ENCODE assay signal across 25 mouse cellular contexts in the genomic region with DNA sequence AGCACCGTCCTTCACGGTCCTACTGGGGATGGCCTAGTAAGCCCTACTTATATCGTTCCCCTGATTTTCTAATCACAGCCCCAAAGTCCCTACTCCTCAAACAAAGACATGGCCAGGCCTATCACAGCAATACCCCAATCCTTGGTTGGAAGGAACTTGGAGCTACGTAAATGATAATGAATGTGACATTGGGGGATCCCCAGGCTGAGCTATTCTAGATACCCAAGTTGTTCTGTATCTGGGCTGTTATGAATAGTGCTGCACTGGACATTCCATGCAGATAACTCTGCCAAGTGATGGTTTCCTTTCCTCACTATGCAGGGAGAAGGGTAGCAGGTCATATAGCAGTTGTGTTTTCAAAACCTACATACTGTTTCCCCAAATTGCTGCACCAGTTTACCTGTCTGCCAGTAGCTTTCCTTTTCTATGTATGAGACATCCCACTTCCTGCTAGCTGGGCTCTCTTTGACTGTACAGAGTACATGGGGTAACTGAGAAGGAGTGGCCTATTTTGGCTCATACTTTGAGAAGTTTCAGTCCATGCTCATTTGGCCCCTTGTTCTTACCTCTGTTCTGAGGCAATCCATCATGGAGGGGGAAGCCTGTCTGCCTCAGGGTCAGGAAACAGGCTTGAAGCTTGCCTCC. TPM values are rescaled to one million over a fixed set of nuclear protein-coding genes. Genes with fewer than 3 reads are reported as not detected.
DNase-seq lines count a peak whose midpoint lies in the region; ATAC-seq lines count a peak whose summit lies in the region.
"Had no signal": no experiment of that assay in that cellular context is flagged by ENCODE, and none has a peak within 500 bp of the region (broad histone marks: within the 10 kb centered on the region; RNA-seq: fewer than 3 reads in every experiment).

No protein-coding gene starts in this region.

- peak; percentile 30 for DNase-seq in CD4-positive, CD25-positive, alpha-beta regulatory T cell, adult 2 months (ENCODE audit: low read depth, low spot score)
- no peak for DNase-seq in hindbrain, embryonic 10.5 days (ENCODE audit: low spot score)
- DNase-seq in forebrain, embryonic 14.5 days (ENCODE audit: low spot score): no peak
- DNase-seq in thymus, adult 18-20 months: no peak
- DNase-seq: adrenal gland, adult 2 months; adrenal gland, postnatal 10 days; adrenal gland, postnatal 25 days; cerebellum, adult 11 months; cerebellum, adult 18-20 months; cerebellum, adult 8-10 months; cerebellum, adult 9-11 months; cerebellum, postnatal 14 days; cerebellum, postnatal 36 days; embryo, embryonic 11 days had no signal

- H3K9me3 ChIP-seq in hindbrain, embryonic 10.5 days: no peaks in the 10 kb centered on the region
- H3K9me3 ChIP-seq in forebrain, embryonic 14.5 days (replicated peaks; ENCODE audit: control insufficient read depth, low read length): no peaks in the 10 kb centered on the region
- H3K9me3 ChIP-seq: embryonic facial prominence, embryonic 13.5 days; embryonic facial prominence, embryonic 15.5 days; forebrain, embryonic 13.5 days; G1E had no signal

- H3K4me2 ChIP-seq in forebrain, embryonic 14.5 days (ENCODE audit: low read length): no peak overlapping the region
- H3K4me2 ChIP-seq: embryonic facial prominence, embryonic 13.5 days; embryonic facial prominence, embryonic 15.5 days; forebrain, embryonic 13.5 days had no signal

- no peak overlapping the region for H3K4me3 ChIP-seq in hindbrain, embryonic 10.5 days
- no peak overlapping the region for H3K4me3 ChIP-seq in forebrain, embryonic 14.5 days (ENCODE audit: low read depth, low read length)
- H3K4me3 ChIP-seq: embryonic facial prominence, embryonic 13.5 days; embryonic facial prominence, embryonic 15.5 days; erythroblast, embryonic 14.5 days; forebrain, embryonic 13.5 days had no signal

- H3K27me3 ChIP-seq in hindbrain, embryonic 10.5 days (ENCODE audit: insufficient read depth, poor library complexity, severe bottlenecking): no peaks in the 10 kb centered on the region
- H3K27me3 ChIP-seq in forebrain, embryonic 14.5 days (replicated peaks; ENCODE audit: control insufficient read depth, insufficient read depth, low read length): no peaks in the 10 kb centered on the region
- H3K27me3 ChIP-seq: embryonic facial prominence, embryonic 13.5 days; embryonic facial prominence, embryonic 15.5 days; forebrain, embryonic 13.5 days; Patski had no signal

- peak; percentile 93 for ATAC-seq in CD4-positive, CD25-positive, alpha-beta regulatory T cell, adult 4 months
- ATAC-seq in activated CD4-positive, CD25-positive, alpha-beta regulatory T cell, adult 4 months: peak; percentile 74
- peak; percentile 85 for ATAC-seq in inflammation-experienced regulatory T-cells, adult 6 months
- no peak for ATAC-seq in erythroid progenitor cell, adult 5-6 weeks (replicated peaks; ENCODE audit: low FRiP score, poor library complexity, severe bottlenecking)
- no peak for ATAC-seq in forebrain, embryonic 14.5 days
- ATAC-seq: forebrain, embryonic 13.5 days; forebrain, embryonic 16.5 days; Patski had no signal

- no peak overlapping the region for H3K27ac ChIP-seq in hindbrain, embryonic 10.5 days
- H3K27ac ChIP-seq in forebrain, embryonic 14.5 days (ENCODE audit: low read depth, low read length): no peak overlapping the region
- H3K27ac ChIP-seq: embryonic facial prominence, embryonic 13.5 days; embryonic facial prominence, embryonic 15.5 days; forebrain, embryonic 13.5 days had no signal

- no peak overlapping the region for H3K9ac ChIP-seq in forebrain, embryonic 14.5 days (ENCODE audit: low read length)
- H3K9ac ChIP-seq: embryonic facial prominence, embryonic 13.5 days; embryonic facial prominence, embryonic 15.5 days; forebrain, embryonic 13.5 days had no signal

- peaks cover 56% of the 10 kb centered on the region for H3K36me3 ChIP-seq in hindbrain, embryonic 10.5 days
- H3K36me3 ChIP-seq in forebrain, embryonic 14.5 days (ENCODE audit: control insufficient read depth, insufficient read depth, low read length): peaks cover 16% of the 10 kb centered on the region

- no peaks in the 10 kb centered on the region for H3K4me1 ChIP-seq in hindbrain, embryonic 10.5 days (replicated peaks)
- H3K4me1 ChIP-seq in forebrain, embryonic 14.5 days (ENCODE audit: control insufficient read depth, insufficient read depth, low read length): no peaks in the 10 kb centered on the region
- H3K4me1 ChIP-seq: embryonic facial prominence, embryonic 13.5 days; embryonic facial prominence, embryonic 15.5 days; forebrain, embryonic 13.5 days had no signal

- 96% methylated on average over 4 of the region's 4 CpGs for WGBS in hindbrain, embryonic 10.5 days
- WGBS in forebrain, embryonic 14.5 days: 93% methylated on average over 4 of the region's 4 CpGs

RNA-seq across cellular contexts. Expression of gene Dnajc3, which starts 27.7 kb away (rescaled TPM):
- 10 to 100 TPM; 32.6 to 35.3 TPM for polyA plus RNA-seq in CD4-positive, CD25-positive, alpha-beta regulatory T cell, adult 4 months (2017; shearing (Covaris generic))
- 10 to 100 TPM; 39.0 to 41.5 TPM for polyA plus RNA-seq in activated CD4-positive, CD25-positive, alpha-beta regulatory T cell, adult 4 months (2017; shearing (Covaris generic))
- 10 to 100 TPM; 39.4 to 48.4 (median 39.7) TPM for polyA plus RNA-seq in inflammation-experienced regulatory T-cells, adult 6 months (2017; shearing (Covaris generic))
- 25.4 and 33.1 TPM in 2 replicates for polyA plus RNA-seq in hindbrain, embryonic 10.5 days (2016; fragmentation: Nextera tagmentation; extraction: Ambion mirVana)
- total RNA-seq in erythroid progenitor cell, adult 5-6 weeks (2015; ENCODE audit: low replicate concordance): 20.5 and 32.7 TPM in 2 replicates
- 27.8 and 51.5 TPM in 2 replicates for total RNA-seq in erythroid progenitor cell, adult 5-6 weeks (2017; ENCODE audit: low replicate concordance)
- 18.8 and 21.5 TPM in 2 replicates for polyA plus RNA-seq in forebrain, embryonic 14.5 days (2014; fragmentation: Nextera tagmentation; extraction: Ambion mirVana)

RNA-seq across cellular contexts. Expression of gene Dzip1, which starts 40.2 kb away (rescaled TPM):
- polyA plus RNA-seq in CD4-positive, CD25-positive, alpha-beta regulatory T cell, adult 4 months (2017; shearing (Covaris generic)): 10 to 100 TPM; 10.9 to 12.8 TPM
- 1 to 10 TPM; 8.0 to 8.6 TPM for polyA plus RNA-seq in activated CD4-positive, CD25-positive, alpha-beta regulatory T cell, adult 4 months (2017; shearing (Covaris generic))
- 10 to 100 TPM in 2 of 3 experiments, 1 to 10 TPM in 1; 5.0 to 17.5 (median 11.8) TPM for polyA plus RNA-seq in inflammation-experienced regulatory T-cells, adult 6 months (2017; shearing (Covaris generic))
- polyA plus RNA-seq in hindbrain, embryonic 10.5 days (2016; fragmentation: Nextera tagmentation; extraction: Ambion mirVana): 16.4 and 19.7 TPM in 2 replicates
- total RNA-seq in erythroid progenitor cell, adult 5-6 weeks (2015; ENCODE audit: low replicate concordance): 1.8 TPM in 1 of 2 replicates, not detected in the other
- 0.61 TPM in 1 of 2 replicates, not detected in the other for total RNA-seq in erythroid progenitor cell, adult 5-6 weeks (2017; ENCODE audit: low replicate concordance)
- polyA plus RNA-seq in forebrain, embryonic 14.5 days (2014; fragmentation: Nextera tagmentation; extraction: Ambion mirVana): 30.2 and 40.4 TPM in 2 replicates

Comparison
In these comparisons a context has a peak if more than half of its experiments do, and no peak if none do; other contexts are left out.
1. ATAC-seq: peak in CD4-positive, CD25-positive, alpha-beta regulatory T cell, adult 4 months (single experiment), activated CD4-positive, CD25-positive, alpha-beta regulatory T cell, adult 4 months (single experiment) and inflammation-experienced regulatory T-cells, adult 6 months (single experiment); none in erythroid progenitor cell, adult 5-6 weeks (single experiment) and forebrain, embryonic 14.5 days (single experiment).